Mouse (Mus musculus): ENCODE data around the gene Fut9. TPM values are rescaled to one million over a fixed set of nuclear protein-coding genes. Genes with fewer than 3 reads are reported as not detected.

Gene Fut9
- polyA plus RNA-seq (2014; fragmentation: Nextera tagmentation; extraction: Ambion mirVana), result 0.17 and 0.44 TPM in 2 replicates

DNA sequence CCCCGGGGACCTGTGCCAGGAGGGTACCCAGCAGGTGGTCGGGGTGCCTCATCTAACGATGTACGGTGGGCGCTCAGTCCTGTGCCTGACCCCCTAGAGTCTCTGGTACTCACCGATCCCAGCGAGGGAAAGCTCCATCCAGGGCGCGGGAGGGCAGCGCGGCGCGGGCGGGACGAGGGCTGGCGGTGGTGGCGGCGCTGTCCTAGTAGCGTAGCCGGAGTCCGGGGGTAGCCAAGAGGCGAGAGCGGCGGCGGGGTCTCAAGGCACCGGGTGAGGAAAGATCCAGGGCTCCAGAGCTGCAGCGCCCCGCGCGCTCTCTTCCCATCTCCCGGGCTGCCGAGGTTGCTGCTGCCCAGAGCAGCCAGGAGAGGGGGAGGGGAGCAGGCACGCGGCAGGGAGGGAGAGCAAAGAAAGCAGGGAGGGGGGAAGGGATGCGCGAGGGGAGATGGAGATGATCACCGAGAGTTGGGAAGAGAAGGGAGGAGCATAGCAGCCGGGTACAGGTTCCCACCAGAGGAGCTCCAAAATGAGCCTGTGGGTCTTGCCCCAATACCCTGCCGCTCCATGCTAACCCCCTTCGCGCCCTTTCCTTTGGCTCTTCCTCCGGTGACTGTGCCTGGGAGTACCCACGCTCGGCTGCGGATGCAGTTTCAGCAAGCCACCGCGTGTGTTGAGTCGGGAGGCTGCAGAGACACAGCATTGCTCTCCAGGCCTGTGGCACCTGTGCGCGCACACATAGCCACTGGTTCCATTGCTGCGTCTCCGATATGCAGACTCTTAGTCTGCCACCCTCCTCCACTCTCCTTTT lies at the start of gene Fut9:
Gene Fut9, minus strand, starts transcription at position 769 of the 808 bp plus-strand sequence.
- WGBS, result under 1% methylated on average over 51 of the region's 52 CpGs
- Histone ChIP-seq H3K9ac (ENCODE audit: low read length) (peak within 1 kb of the TSS; percentile 18), H3K27me3 (ENCODE audit: control insufficient read depth, insufficient read depth, low read length) (peaks cover 9% of the 10 kb centered on the region), H3K27ac (replicated peaks; ENCODE audit: low read depth, low read length) (no peak within 1 kb of the TSS), H3K9me3 (ENCODE audit: control insufficient read depth, low read length) (no peaks in the 10 kb centered on the region), H3K36me3 (ENCODE audit: control insufficient read depth, insufficient read depth, low read length) (no peaks in the 10 kb centered on the region), H3K4me1 (ENCODE audit: control insufficient read depth, insufficient read depth, low read length) (no peaks in the 10 kb centered on the region), H3K4me2 (ENCODE audit: low read depth, severe bottlenecking) (peak within 1 kb of the TSS; percentile 87), H3K4me3 (ENCODE audit: low read depth, low read length) (peak within 1 kb of the TSS; percentile 44)
- ATAC-seq (ENCODE audit: insufficient number of reproducible peaks, low FRiP score, low TSS enrichment, low read depth) (peak; percentile 83), DNase-seq (ENCODE audit: low spot score) (peak; percentile 67)

DNA sequence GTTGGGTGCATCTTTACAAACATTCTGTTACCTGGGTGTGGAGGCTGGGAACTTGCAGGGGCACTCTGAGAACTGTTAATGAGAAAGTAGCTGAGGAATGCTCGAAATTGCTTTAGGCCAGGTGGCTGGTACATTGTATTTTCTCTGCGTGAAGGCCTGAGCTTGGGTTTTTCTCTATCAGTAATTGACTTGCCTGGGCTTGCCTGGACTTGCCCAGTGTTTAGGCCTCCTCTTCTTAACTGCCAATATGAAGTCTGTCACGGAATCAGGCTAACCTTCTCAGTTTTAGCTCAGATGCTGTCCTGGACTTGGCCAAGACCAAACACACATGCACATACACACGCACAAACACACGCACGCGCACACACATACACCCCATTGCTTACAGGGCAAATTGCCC lies 15.7 kb upstream of the Fut9 start:
- 88% methylated on average over 7 of the region's 7 CpGs for WGBS
- Histone ChIP-seq H3K4me1 (ENCODE audit: control insufficient read depth, insufficient read depth, low read length) (no peaks in the 10 kb centered on the region), H3K9me3 (ENCODE audit: control insufficient read depth, low read length) (no peaks in the 10 kb centered on the region), H3K9ac (ENCODE audit: low read length) (no peak overlapping the region), H3K27me3 (ENCODE audit: control insufficient read depth, insufficient read depth, low read length) (no peaks in the 10 kb centered on the region), H3K4me3 (ENCODE audit: low read depth, low read length) (no peak overlapping the region), H3K27ac (replicated peaks; ENCODE audit: low read depth, low read length) (no peak overlapping the region), H3K4me2 (ENCODE audit: low read depth, severe bottlenecking) (no peak overlapping the region), H3K36me3 (ENCODE audit: control insufficient read depth, insufficient read depth, low read length) (no peaks in the 10 kb centered on the region)
- 0 out of 2 replicates have a peak, but pooled peaks have one; percentile 6 for ATAC-seq (ENCODE audit: insufficient number of reproducible peaks, low FRiP score, low TSS enrichment, low read depth)
- peak; percentile 22 for DNase-seq (ENCODE audit: low spot score)

DNA sequence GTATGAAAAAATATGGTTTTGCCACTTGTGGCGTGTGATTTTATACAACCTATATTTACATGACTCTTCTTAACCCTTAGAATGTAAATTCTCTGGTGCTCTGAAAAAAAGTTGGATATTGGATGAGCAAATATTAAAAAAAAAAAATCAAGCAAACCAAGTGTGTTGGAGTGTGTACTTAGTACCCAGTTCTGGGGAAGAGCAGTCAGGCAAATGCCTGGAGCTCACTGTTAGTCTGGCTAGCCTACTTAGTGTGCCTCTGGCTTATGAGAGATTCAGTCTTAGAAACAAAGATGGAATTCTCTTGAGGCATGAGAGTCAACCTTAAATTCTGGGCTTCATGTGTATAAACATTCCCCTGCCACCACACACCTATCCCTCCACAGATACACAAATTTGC lies 13.3 kb upstream of the Fut9 start:
- no peak overlapping the region for H3K4me3 ChIP-seq (ENCODE audit: low read depth, low read length)
- ATAC-seq (ENCODE audit: insufficient number of reproducible peaks, low FRiP score, low TSS enrichment, low read depth) (no peak), DNase-seq (ENCODE audit: low spot score) (no peak)
- no peak overlapping the region for H3K9ac ChIP-seq (ENCODE audit: low read length)
- H3K36me3 ChIP-seq (ENCODE audit: control insufficient read depth, insufficient read depth, low read length), result no peaks in the 10 kb centered on the region
- H3K4me2 ChIP-seq (ENCODE audit: low read depth, severe bottlenecking), result no peak overlapping the region
- 88% methylated on average over 1 of the region's 1 CpGs for WGBS
- no peaks in the 10 kb centered on the region for H3K27me3 ChIP-seq (ENCODE audit: control insufficient read depth, insufficient read depth, low read length)
- no peak overlapping the region for H3K27ac ChIP-seq (replicated peaks; ENCODE audit: low read depth, low read length)
- H3K4me1 ChIP-seq (ENCODE audit: control insufficient read depth, insufficient read depth, low read length), result no peaks in the 10 kb centered on the region
- no peaks in the 10 kb centered on the region for H3K9me3 ChIP-seq (ENCODE audit: control insufficient read depth, low read length)

DNA sequence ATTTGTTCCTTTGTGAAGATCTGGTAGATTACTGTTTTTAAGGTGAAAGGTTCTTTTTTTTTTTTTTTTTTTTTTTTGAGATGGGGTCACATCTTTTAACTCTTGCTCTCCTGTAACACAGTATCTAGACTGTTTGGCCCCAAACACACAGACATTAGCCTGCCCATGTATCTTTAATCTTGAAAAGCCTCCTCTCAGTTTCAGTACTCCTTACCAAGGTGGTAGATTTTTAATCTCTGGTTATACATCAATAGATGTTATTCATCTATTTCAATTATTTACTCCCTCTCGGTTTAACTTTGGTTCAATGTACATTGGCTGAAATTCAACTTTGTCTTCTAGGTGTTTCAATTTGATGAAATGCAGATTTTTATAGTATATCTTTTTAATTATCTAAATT lies 10.0 kb upstream of the Fut9 start:
- Histone ChIP-seq H3K4me2 (ENCODE audit: low read depth, severe bottlenecking) (no peak overlapping the region), H3K4me1 (ENCODE audit: control insufficient read depth, insufficient read depth, low read length) (no peaks in the 10 kb centered on the region), H3K36me3 (ENCODE audit: control insufficient read depth, insufficient read depth, low read length) (no peaks in the 10 kb centered on the region), H3K9ac (ENCODE audit: low read length) (no peak overlapping the region), H3K9me3 (ENCODE audit: control insufficient read depth, low read length) (no peaks in the 10 kb centered on the region), H3K27me3 (ENCODE audit: control insufficient read depth, insufficient read depth, low read length) (no peaks in the 10 kb centered on the region), H3K27ac (replicated peaks; ENCODE audit: low read depth, low read length) (no peak overlapping the region), H3K4me3 (ENCODE audit: low read depth, low read length) (no peak overlapping the region)
- no peak for ATAC-seq (ENCODE audit: insufficient number of reproducible peaks, low FRiP score, low TSS enrichment, low read depth)
- no peak for DNase-seq (ENCODE audit: low spot score)
- 98% methylated on average over 1 of the region's 1 CpGs for WGBS

DNA sequence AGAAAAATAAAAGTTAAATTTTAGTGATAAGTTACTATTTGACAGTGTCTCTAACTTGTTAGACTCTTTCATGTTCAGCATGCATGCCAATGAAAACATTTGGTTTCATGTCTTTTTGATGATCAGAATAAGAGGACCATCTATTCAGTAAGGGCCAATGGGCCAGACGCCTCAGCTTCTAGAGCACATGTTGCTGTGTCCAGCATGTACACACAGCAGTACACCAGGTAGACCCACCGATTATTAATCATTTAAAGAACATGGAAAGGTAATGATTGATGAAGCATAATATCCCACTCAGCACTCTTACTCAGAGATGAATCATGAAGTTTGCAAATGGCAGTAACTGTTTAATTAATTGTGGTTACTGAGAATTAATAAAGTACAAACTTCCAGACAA lies 1.7 kb upstream of the Fut9 start:
- ATAC-seq (ENCODE audit: insufficient number of reproducible peaks, low FRiP score, low TSS enrichment, low read depth) (no peak), DNase-seq (ENCODE audit: low spot score) (no peak)
- H3K9ac ChIP-seq (ENCODE audit: low read length), result no peak overlapping the region
- H3K27ac ChIP-seq (replicated peaks; ENCODE audit: low read depth, low read length), result no peak overlapping the region
- no peak overlapping the region for H3K4me3 ChIP-seq (ENCODE audit: low read depth, low read length)
- WGBS, result 83% methylated on average over 2 of the region's 2 CpGs
- H3K9me3 ChIP-seq (ENCODE audit: control insufficient read depth, low read length), result no peaks in the 10 kb centered on the region
- H3K36me3 ChIP-seq (ENCODE audit: control insufficient read depth, insufficient read depth, low read length), result no peaks in the 10 kb centered on the region
- H3K27me3 ChIP-seq (ENCODE audit: control insufficient read depth, insufficient read depth, low read length), result peaks cover 9% of the 10 kb centered on the region
- no peak overlapping the region for H3K4me2 ChIP-seq (ENCODE audit: low read depth, severe bottlenecking)
- H3K4me1 ChIP-seq (ENCODE audit: control insufficient read depth, insufficient read depth, low read length), result no peaks in the 10 kb centered on the region

DNA sequence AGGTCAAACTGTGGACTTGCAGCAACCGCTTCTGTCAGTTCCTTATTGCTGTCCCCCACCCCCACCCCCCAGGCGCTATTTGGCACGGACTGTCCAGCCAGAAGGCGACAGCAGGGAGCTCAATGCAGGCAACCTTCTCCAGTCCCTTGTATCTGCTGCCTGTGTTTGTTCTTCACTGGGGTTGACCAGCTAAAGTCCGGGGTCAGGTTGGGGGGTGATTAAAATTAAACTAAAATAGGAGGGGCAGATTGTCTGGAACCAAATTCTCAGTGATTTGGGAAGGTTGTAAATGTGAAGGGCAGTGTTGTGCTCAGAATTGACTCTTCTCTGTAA lies 206 bp upstream of the Fut9 start:
- no peak for ATAC-seq (ENCODE audit: insufficient number of reproducible peaks, low FRiP score, low TSS enrichment, low read depth)
- no peaks in the 10 kb centered on the region for H3K36me3 ChIP-seq (ENCODE audit: control insufficient read depth, insufficient read depth, low read length)
- no peaks in the 10 kb centered on the region for H3K4me1 ChIP-seq (ENCODE audit: control insufficient read depth, insufficient read depth, low read length)
- H3K4me3 ChIP-seq (ENCODE audit: low read depth, low read length), result peak overlapping the region; percentile 44
- no peak overlapping the region for H3K9ac ChIP-seq (ENCODE audit: low read length)
- H3K4me2 ChIP-seq (ENCODE audit: low read depth, severe bottlenecking), result peak overlapping the region; percentile 87
- 5% methylated on average over 5 of the region's 5 CpGs for WGBS
- no peak for DNase-seq (ENCODE audit: low spot score)
- no peaks in the 10 kb centered on the region for H3K9me3 ChIP-seq (ENCODE audit: control insufficient read depth, low read length)
- H3K27me3 ChIP-seq (ENCODE audit: control insufficient read depth, insufficient read depth, low read length), result peaks cover 9% of the 10 kb centered on the region
- no peak overlapping the region for H3K27ac ChIP-seq (replicated peaks; ENCODE audit: low read depth, low read length)

DNA sequence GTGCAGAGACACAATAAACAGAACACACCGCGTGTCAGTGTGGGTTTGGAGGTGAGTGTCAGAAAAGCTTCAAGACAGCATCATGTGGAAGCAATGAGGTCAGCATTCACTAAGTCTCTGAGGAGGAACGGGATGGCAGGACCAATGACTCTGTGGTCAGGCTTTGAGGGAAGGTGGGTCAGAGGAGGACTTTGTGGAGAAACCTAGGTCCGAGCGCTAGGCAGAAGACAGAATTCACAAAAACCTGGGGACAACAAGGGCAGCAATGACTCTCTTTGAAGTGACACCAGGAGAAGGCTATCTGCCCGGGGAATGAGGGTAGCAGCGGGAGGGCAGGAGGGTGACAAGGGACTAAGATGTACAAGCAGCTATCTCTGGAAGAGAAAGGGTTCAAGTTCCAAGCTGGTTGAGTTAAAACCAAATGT lies 981 bp downstream of the Fut9 start:
- Histone ChIP-seq H3K27ac (replicated peaks; ENCODE audit: low read depth, low read length) (no peak overlapping the region), H3K4me3 (ENCODE audit: low read depth, low read length) (peak overlapping the region; percentile 44), H3K4me1 (ENCODE audit: control insufficient read depth, insufficient read depth, low read length) (no peaks in the 10 kb centered on the region), H3K27me3 (ENCODE audit: control insufficient read depth, insufficient read depth, low read length) (peaks cover 9% of the 10 kb centered on the region), H3K4me2 (ENCODE audit: low read depth, severe bottlenecking) (peak overlapping the region; percentile 87), H3K36me3 (ENCODE audit: control insufficient read depth, insufficient read depth, low read length) (no peaks in the 10 kb centered on the region), H3K9ac (ENCODE audit: low read length) (peak overlapping the region; percentile 18; the same call in 1 of the 2 replicates), H3K9me3 (ENCODE audit: control insufficient read depth, low read length) (no peaks in the 10 kb centered on the region)
- no peak for ATAC-seq (ENCODE audit: insufficient number of reproducible peaks, low FRiP score, low TSS enrichment, low read depth)
- DNase-seq (ENCODE audit: low spot score), result no peak
- under 1% methylated on average over 7 of the region's 7 CpGs for whole genome bisulfite sequencing

DNA sequence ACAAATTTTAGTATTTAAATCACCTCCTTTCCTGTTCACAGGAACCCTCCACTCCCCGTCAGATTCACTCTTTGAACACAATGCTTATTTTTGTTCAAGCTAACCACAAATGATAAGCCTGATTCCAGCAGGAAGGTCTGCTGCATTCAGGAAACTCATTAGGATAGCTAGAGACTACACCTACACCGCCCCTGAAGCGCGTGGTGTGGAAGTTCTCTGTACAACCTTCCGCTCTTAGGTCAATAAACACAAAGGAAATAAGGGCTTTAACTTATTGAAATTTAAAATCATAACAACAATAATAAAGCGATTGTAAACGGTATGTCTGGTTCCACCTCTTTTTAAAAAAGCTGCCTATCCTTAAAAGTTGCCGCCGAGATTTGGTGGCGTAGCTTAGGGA lies 1.6 kb downstream of the Fut9 start:
- WGBS, result 26% methylated on average over 10 of the region's 10 CpGs
- H3K4me2 ChIP-seq (ENCODE audit: low read depth, severe bottlenecking), result no peak overlapping the region
- H3K4me1 ChIP-seq (ENCODE audit: control insufficient read depth, insufficient read depth, low read length), result no peaks in the 10 kb centered on the region
- no peak for DNase-seq (ENCODE audit: low spot score)
- no peaks in the 10 kb centered on the region for H3K36me3 ChIP-seq (ENCODE audit: control insufficient read depth, insufficient read depth, low read length)
- no peak for ATAC-seq (ENCODE audit: insufficient number of reproducible peaks, low FRiP score, low TSS enrichment, low read depth)
- no peak overlapping the region for H3K9ac ChIP-seq (ENCODE audit: low read length)
- no peaks in the 10 kb centered on the region for H3K9me3 ChIP-seq (ENCODE audit: control insufficient read depth, low read length)
- H3K4me3 ChIP-seq (ENCODE audit: low read depth, low read length), result no peak overlapping the region
- peaks cover 9% of the 10 kb centered on the region for H3K27me3 ChIP-seq (ENCODE audit: control insufficient read depth, insufficient read depth, low read length)
- no peak overlapping the region for H3K27ac ChIP-seq (replicated peaks; ENCODE audit: low read depth, low read length)

DNA sequence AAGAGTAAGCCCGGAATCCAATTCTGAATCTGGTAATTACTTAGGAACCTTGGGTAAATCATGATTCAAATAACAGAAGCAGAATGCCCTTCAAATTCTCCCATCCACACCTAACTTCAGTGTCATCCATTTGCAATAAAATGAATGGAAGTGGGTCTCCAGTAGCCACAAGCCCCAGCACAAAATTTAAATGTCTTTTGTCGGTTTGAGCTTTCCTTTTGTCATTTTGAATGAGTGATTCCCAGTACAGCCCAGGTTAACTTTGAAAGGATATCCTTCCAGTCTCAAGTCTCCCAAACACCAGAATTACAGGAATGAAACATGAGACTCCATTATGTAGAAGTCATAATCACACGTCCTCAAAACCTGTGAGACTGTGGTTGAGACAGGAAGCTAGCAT lies 3.9 kb downstream of the Fut9 start:
- no peaks in the 10 kb centered on the region for H3K4me1 ChIP-seq (ENCODE audit: control insufficient read depth, insufficient read depth, low read length)

More for the DNA sequence above, 3.9 kb downstream of the Fut9 start:
- no peak overlapping the region for H3K4me2 ChIP-seq (ENCODE audit: low read depth, severe bottlenecking)
- no peak overlapping the region for H3K4me3 ChIP-seq (ENCODE audit: low read depth, low read length)
- no peaks in the 10 kb centered on the region for H3K9me3 ChIP-seq (ENCODE audit: control insufficient read depth, low read length)
- H3K27ac ChIP-seq (replicated peaks; ENCODE audit: low read depth, low read length), result no peak overlapping the region
- DNase-seq (ENCODE audit: low spot score), result no peak
- no peak for ATAC-seq (ENCODE audit: insufficient number of reproducible peaks, low FRiP score, low TSS enrichment, low read depth)
- no peaks in the 10 kb centered on the region for H3K36me3 ChIP-seq (ENCODE audit: control insufficient read depth, insufficient read depth, low read length)
- H3K27me3 ChIP-seq (ENCODE audit: control insufficient read depth, insufficient read depth, low read length), result peaks cover 9% of the 10 kb centered on the region
- H3K9ac ChIP-seq (ENCODE audit: low read length), result no peak overlapping the region
- WGBS, result 43% methylated on average over 3 of the region's 3 CpGs

All from limb, embryonic 11.5 days (tissue).